Mouse (Mus musculus): ENCODE results near the gene Kcnab3.

Kcnab3 gene

GRCm38 (mm10) chr11:69369990-69370816, 44.1 kb downstream of the Kcnab3 start:
- no peak for DNase-seq (ENCODE audit: low spot score in 2 of 2)

DNA sequence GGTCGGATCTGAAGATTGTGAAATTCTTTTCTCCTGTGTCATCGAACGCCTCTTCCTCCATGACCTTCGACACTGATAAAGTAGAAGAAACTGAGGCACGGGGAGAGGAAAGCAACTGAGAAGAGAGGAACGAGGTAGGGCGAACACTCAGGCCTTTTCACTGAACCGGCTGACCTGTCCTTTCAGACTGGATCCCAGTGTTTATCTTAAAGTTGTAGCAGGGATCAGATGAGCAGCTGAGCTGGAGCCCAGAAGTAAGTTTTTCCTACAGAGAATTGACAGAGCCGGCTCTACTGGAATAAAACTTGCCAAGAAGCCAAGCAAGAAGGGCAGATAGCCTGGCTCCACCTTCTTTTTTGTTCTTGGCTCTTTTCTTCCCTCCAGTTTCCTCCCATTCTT, 44.8 kb downstream of the Kcnab3 start:
- DNase-seq (ENCODE audit: low spot score in 2 of 2), result no peak

GRCm38 (mm10) chr11:69371601-69372000, 45.5 kb downstream of the Kcnab3 start:
- DNase-seq (ENCODE audit: low spot score in 2 of 2), result no peak

DNA sequence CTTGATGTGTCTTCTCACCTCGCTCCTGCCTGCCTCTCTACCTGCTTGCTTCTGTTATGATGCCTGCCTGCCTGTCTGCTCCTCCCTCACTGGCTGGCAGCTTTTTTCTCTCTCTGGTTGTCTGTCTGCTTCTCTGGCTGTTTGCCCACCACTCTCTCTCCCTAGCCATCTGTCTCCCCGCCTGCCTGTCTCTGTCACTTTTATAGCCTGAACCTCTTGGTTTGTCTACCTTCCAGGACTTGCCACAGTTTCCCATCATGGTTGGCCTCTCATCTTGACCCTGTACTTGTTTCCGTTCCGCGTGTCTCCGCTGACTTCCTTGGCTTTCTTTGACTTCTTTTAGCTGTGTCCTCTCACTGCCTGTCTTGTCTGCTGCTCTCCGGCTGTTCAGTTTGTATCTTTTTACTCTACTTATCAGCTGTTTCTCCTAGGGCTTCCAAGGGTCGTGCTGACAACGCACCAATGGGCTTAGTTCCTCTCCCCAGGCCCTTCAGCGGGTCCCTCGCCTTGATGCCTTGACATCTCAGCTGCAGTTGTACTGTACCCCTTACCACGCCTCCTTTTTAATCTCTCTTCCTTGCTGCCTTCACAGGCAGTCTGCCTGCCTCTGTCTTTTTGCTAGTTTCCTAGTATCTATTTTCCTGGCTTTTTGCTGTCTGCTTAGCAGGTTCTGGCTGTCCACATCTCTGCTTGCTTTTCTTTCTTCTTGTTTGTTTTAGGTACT, 46.2 kb downstream of the Kcnab3 start:
- peak in 1 of 2 experiments; percentile 66 for DNase-seq (ENCODE audit: low spot score in 2 of 2)

- DNase-seq (ENCODE audit: low spot score in 2 of 2), result no peak
Observed at GRCm38 (mm10) chr11:69372780-69373170, 46.7 kb downstream of the Kcnab3 start.

DNA sequence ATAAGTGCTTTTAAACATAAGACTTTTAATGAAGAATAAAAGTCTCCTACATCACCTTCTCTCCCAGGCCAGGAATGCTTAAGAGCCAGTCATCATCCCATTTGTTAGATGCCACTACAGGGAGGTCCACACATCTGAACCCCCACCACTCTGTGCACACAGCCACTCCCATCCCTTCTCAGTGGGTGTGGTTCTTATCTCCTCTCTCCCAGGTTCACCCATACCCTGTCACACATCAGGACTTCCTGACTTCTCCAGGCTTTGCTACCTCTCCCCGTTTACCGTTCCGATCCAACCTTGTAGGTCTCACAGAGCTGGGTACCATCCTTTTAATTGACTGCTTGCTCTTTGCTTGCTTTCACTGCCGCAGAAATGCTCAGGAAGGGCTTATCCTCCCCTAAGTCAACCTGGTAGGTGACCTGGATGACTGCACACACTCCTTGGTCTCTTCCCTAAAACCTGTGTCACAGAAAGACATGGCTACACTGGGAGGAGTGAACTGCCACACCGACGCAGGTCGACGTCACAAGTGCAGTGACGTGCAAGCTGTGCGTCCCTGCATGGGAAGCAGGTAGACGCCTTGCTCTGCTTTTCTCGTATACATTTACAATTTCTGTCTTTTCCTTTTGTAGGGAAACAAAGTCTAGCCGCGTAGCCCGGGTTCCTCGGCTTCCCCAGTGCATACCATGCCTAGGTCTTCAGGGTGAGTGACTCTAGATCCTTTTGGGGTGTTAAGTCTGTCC, 47.3 kb downstream of the Kcnab3 start:
- DNase-seq (ENCODE audit: low spot score in 2 of 2), result no peak

DNA sequence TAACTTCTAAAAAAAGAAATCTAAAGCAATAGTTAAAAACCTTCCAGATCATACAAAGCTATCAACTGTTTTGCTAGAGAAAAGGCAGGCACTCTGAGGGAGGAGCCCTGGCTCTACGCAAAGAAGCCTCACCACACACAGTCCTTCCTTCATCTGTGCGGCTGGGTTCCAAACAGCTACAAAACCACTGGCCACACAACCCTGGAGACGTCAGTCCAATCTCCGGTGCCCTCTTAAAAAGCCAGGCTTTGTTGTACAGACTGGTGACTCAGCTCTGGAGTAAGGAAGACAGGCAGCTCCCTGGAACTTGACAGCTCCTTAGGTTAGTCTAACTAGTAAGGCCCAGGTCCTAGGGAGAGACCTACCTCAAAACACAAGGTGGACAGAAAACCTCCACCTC, 49.6 kb downstream of the Kcnab3 start:
- no peak for DNase-seq (ENCODE audit: low spot score in 2 of 2)

DNA sequence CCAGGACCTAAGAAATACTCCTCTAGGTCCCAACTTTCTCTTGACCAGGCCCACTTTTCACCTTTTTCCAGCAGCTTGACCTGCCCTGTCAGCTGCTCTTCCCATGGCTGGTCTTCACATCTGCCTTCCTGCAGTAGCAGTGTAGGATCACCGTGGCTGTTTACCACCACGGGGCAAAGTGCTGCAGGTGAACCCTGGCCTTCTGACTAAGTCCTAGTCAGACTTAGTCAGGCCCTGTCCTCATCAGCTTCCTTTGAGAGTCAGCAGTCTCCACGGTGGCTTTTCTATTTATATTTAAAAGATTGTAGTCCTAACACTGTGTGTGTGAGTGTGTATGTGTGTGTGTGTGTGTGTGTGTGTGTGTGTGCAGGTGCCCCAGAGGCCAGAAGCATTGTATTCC, 51.7 kb downstream of the Kcnab3 start:
- DNase-seq (ENCODE audit: low spot score in 2 of 2), result no peak

GRCm38 (mm10) chr11:69379600-69379999, 53.5 kb downstream of the Kcnab3 start:
- no peak for DNase-seq (ENCODE audit: low spot score in 2 of 2)

DNA sequence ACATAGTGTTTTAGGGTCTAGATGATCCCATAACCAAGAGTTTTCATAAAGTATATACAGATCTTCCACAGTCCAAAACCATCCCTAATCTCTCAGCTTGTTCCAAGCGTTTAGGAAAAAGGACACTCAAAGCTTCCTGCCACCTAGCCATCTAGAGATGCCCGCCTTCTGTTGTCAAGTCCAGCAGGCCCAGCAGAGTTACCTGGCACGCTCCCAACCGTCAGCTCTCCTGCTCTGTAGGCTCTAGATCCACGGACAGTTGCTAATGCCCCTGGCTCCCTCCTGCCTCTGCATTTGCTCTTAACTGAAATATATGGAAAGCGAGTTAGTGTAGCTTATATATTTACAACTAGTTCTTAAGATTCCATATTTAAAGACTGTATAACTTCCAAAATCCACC, 55.3 kb downstream of the Kcnab3 start:
- no peak for DNase-seq (ENCODE audit: low spot score in 2 of 2)

Measured in cerebellum, postnatal 4 days (tissue).